Comparison of ENCODE assay signal across 13 mouse cellular contexts in genomic region chr10:106122952-106123351, GRCm38 (mm10).
A peak's percentile ranks its signal among the peaks of the same experiment; 100 is the strongest.
DNase-seq lines count a peak whose midpoint lies in the region; ATAC-seq lines count a peak whose summit lies in the region.
"Had no signal": no experiment of that assay in that cellular context is flagged by ENCODE, and none has a peak within 500 bp of the region (broad histone marks: within the 10 kb centered on the region; RNA-seq: fewer than 3 reads in every experiment).

No protein-coding gene starts in this region.

- no peak for ATAC-seq in monocyte, adult 5-6 weeks (replicated peaks; ENCODE audit: insufficient number of reproducible peaks, low FRiP score, low TSS enrichment, poor library complexity, severe bottlenecking)
- ATAC-seq: liver, embryonic 12.5 days; lung, postnatal 0 days had no signal

- peak; percentile 22 for DNase-seq in gastrocnemius, adult 18-20 months (ENCODE audit: low spot score)
- DNase-seq in gastrocnemius, adult 8-10 months (ENCODE audit: low spot score in 2 of 2) = no peak
- DNase-seq in layer of hippocampus, adult 18-20 months (ENCODE audit: low spot score in 2 of 2) = peak; percentile 20 to 49
- DNase-seq in layer of hippocampus, adult 9-10 months (ENCODE audit: low spot score) = no peak
- DNase-seq in layer of hippocampus, adult 9-11 months = peak; percentile 34
- peak; percentile 2 to 34 for DNase-seq in right cerebral cortex, postnatal 36 days (ENCODE audit: low spot score in 2 of 2)
- no peak for DNase-seq in retina, embryonic 14.5 days (ENCODE audit: low spot score)
- DNase-seq: cerebellum, postnatal 36 days; kidney, adult 9 months; thymus, adult 18-20 months had no signal

Comparison
In these comparisons a context has a peak if more than half of its experiments do, and no peak if none do; other contexts are left out.
1. DNase-seq: peak in gastrocnemius, adult 18-20 months (single experiment), layer of hippocampus, adult 18-20 months (2 of 2), layer of hippocampus, adult 9-11 months (single experiment) and right cerebral cortex, postnatal 36 days (2 of 2); none in gastrocnemius, adult 8-10 months (0 of 2), layer of hippocampus, adult 9-10 months (single experiment) and retina, embryonic 14.5 days (single experiment).